Mouse (Mus musculus): ENCODE results near the gene Plxdc2. TPM values are rescaled to one million over a fixed set of nuclear protein-coding genes. Genes with fewer than 3 reads are reported as not detected.

Gene Plxdc2
- polyA plus RNA-seq, 1 experiment from 2014 or later = 20.3 TPM

DNA sequence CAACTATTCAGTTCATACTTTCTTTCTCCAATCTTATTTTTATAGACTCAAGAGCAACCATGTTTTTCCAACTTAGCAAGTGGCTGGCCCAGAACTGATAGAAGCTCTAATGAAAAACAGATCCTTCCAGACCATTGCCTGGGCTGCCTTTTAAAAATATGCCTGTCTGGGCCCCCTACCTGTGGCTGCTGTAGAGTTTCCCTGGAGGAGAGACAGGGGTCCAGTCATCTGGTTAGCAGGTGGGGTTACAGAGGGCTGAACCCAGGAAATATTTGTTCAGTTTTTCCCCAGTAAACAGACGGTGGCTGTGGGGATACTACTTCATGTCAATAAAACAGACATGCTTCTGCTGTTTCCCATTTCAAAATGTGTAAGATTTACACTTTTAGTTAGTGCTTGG is 222.0 kb downstream of the Plxdc2 start:
- H3K4me1 ChIP-seq = no peaks in the 10 kb centered on the region
- H3K4me3 ChIP-seq = no peak overlapping the region
- H3K9ac ChIP-seq = no peak overlapping the region
- no peaks in the 10 kb centered on the region for H3K9me3 ChIP-seq
- no peak overlapping the region for H3K4me2 ChIP-seq
- no peaks in the 10 kb centered on the region for H3K27me3 ChIP-seq (replicated peaks)
- no peak for ATAC-seq (ENCODE audit: extremely low read depth, insufficient number of reproducible peaks, low FRiP score, low TSS enrichment)
- no peaks in the 10 kb centered on the region for H3K36me3 ChIP-seq
- no peak overlapping the region for H3K27ac ChIP-seq (replicated peaks)
- WGBS = 61% methylated on average over 1 of the region's 1 CpGs

GRCm38 (mm10) chr2:16588546-16588945 is 232.4 kb downstream of the Plxdc2 start:
- H3K36me3 ChIP-seq = no peaks in the 10 kb centered on the region
- no peaks in the 10 kb centered on the region for H3K4me1 ChIP-seq
- no peak for ATAC-seq (ENCODE audit: extremely low read depth, insufficient number of reproducible peaks, low FRiP score, low TSS enrichment)
- H3K4me3 ChIP-seq = no peak overlapping the region
- H3K27ac ChIP-seq (replicated peaks) = no peak overlapping the region
- H3K9ac ChIP-seq = no peak overlapping the region
- H3K4me2 ChIP-seq = no peak overlapping the region
- H3K9me3 ChIP-seq = peaks cover 7% of the 10 kb centered on the region; the same call in 1 of the 2 replicates
- no peaks in the 10 kb centered on the region for H3K27me3 ChIP-seq (replicated peaks)

GRCm38 (mm10) chr2:16595451-16595850 is 239.3 kb downstream of the Plxdc2 start:
- Histone ChIP-seq H3K27ac (replicated peaks) (no peak overlapping the region), H3K9me3 (peaks cover 7% of the 10 kb centered on the region; the same call in 1 of the 2 replicates), H3K4me3 (no peak overlapping the region), H3K36me3 (no peaks in the 10 kb centered on the region), H3K27me3 (replicated peaks) (no peaks in the 10 kb centered on the region), H3K4me2 (no peak overlapping the region), H3K9ac (no peak overlapping the region), H3K4me1 (peaks cover 7% of the 10 kb centered on the region; the same call in 1 of the 2 replicates)
- no peak for ATAC-seq (ENCODE audit: extremely low read depth, insufficient number of reproducible peaks, low FRiP score, low TSS enrichment)
- WGBS = 58% methylated on average over 1 of the region's 1 CpGs

GRCm38 (mm10) chr2:16598231-16598630 is 242.1 kb downstream of the Plxdc2 start:
- Histone ChIP-seq H3K4me1 (peaks cover 7% of the 10 kb centered on the region; the same call in 1 of the 2 replicates), H3K36me3 (no peaks in the 10 kb centered on the region), H3K27me3 (replicated peaks) (no peaks in the 10 kb centered on the region), H3K27ac (replicated peaks) (no peak overlapping the region), H3K4me2 (no peak overlapping the region), H3K9ac (no peak overlapping the region), H3K9me3 (no peaks in the 10 kb centered on the region), H3K4me3 (no peak overlapping the region)
- WGBS = 27% methylated on average over 3 of the region's 3 CpGs
- no peak for ATAC-seq (ENCODE audit: extremely low read depth, insufficient number of reproducible peaks, low FRiP score, low TSS enrichment)

DNA sequence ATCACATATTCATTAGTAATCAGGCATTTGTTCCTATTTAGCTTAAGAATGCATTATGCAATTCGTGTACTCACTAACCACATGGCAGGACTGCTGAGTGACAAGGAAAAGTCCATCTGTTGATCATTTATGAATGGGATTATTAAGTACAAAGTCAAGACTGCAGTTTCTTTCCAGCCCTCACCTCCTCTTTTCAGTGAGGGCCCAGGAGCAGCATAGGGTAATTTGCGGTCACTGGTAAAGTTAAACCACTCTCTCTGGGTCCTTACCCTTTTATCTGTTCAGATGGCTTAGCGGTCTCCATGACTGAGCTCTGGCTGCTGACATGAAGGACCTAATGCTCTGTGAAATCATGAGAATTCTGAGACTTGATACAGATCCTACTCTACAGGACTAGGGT is 248.2 kb downstream of the Plxdc2 start:
- no peaks in the 10 kb centered on the region for H3K36me3 ChIP-seq
- no peak for ATAC-seq (ENCODE audit: extremely low read depth, insufficient number of reproducible peaks, low FRiP score, low TSS enrichment)
- H3K27ac ChIP-seq (replicated peaks) = no peak overlapping the region
- H3K4me2 ChIP-seq = no peak overlapping the region
- 83% methylated on average over 3 of the region's 3 CpGs for WGBS
- no peak overlapping the region for H3K4me3 ChIP-seq
- H3K27me3 ChIP-seq (replicated peaks) = no peaks in the 10 kb centered on the region
- no peak overlapping the region for H3K9ac ChIP-seq
- peaks cover 16% of the 10 kb centered on the region for H3K4me1 ChIP-seq
- no peaks in the 10 kb centered on the region for H3K9me3 ChIP-seq

DNA sequence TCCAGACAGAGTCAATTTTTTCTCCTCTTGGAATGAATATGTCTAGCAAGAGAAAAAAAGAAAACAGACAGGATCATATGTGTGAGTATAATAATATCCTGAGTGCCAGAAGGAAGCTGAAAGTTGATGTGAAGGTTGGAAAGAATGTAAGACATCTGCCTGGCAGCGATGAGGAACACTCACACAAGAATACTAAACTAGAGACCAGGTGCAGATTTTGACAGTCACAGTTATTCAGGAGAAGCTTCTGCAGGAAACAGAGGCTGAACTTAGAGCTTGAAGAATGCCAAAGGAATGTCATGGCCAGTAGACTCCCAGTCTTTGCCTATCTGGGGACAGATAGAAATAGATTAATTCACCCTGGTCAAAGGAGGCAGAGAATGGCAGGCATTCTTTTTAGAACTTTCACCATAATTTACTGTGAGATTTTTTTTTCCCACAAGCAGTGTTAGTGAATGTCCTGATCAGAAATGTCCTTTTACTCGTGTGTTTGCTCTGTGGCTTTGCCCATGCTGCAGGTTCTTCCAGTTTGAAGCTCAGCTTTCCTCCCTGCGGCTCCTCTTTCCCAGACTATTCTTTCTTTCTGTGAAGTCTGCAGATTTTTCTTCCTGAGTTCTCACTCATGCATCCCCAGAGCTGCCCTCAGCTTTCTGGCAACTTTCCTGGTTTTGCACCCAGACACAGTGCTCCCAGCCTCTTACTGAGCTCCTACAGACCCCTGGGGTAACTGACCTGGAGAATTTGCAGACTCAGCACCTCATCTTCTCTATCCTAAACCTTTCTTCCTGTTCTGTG is 251.9 kb downstream of the Plxdc2 start:
- H3K4me1 ChIP-seq = peaks cover 16% of the 10 kb centered on the region
- 30% methylated on average over 3 of the region's 3 CpGs for WGBS
- H3K4me3 ChIP-seq = no peak overlapping the region
- H3K9me3 ChIP-seq = no peaks in the 10 kb centered on the region
- H3K36me3 ChIP-seq = no peaks in the 10 kb centered on the region
- H3K9ac ChIP-seq = no peak overlapping the region
- no peak overlapping the region for H3K4me2 ChIP-seq
- no peaks in the 10 kb centered on the region for H3K27me3 ChIP-seq (replicated peaks)
- ATAC-seq (ENCODE audit: extremely low read depth, insufficient number of reproducible peaks, low FRiP score, low TSS enrichment) = no peak
- H3K27ac ChIP-seq (replicated peaks) = peak overlapping the region; percentile 4

- Histone ChIP-seq H3K9ac (no peak overlapping the region), H3K4me1 (no peaks in the 10 kb centered on the region), H3K27ac (replicated peaks) (no peak overlapping the region), H3K4me2 (no peak overlapping the region), H3K36me3 (no peaks in the 10 kb centered on the region), H3K4me3 (no peak overlapping the region), H3K27me3 (replicated peaks) (no peaks in the 10 kb centered on the region), H3K9me3 (no peaks in the 10 kb centered on the region)
- ATAC-seq (ENCODE audit: extremely low read depth, insufficient number of reproducible peaks, low FRiP score, low TSS enrichment) = no peak
- 83% methylated on average over 3 of the region's 3 CpGs for WGBS
These were observed 286.0 kb downstream of the Plxdc2 start for GRCm38 (mm10) chr2:16642061-16642460.

GRCm38 (mm10) chr2:16651713-16652112 is 295.6 kb downstream of the Plxdc2 start:
- no peaks in the 10 kb centered on the region for H3K36me3 ChIP-seq
- no peak overlapping the region for H3K4me2 ChIP-seq
- no peak overlapping the region for H3K4me3 ChIP-seq
- no peak overlapping the region for H3K27ac ChIP-seq (replicated peaks)
- no peaks in the 10 kb centered on the region for H3K4me1 ChIP-seq
- H3K9me3 ChIP-seq = no peaks in the 10 kb centered on the region
- WGBS = 84% methylated on average over 2 of the region's 2 CpGs
- H3K9ac ChIP-seq = no peak overlapping the region
- ATAC-seq (ENCODE audit: extremely low read depth, insufficient number of reproducible peaks, low FRiP score, low TSS enrichment) = no peak
- no peaks in the 10 kb centered on the region for H3K27me3 ChIP-seq (replicated peaks)

- Histone ChIP-seq H3K27ac (replicated peaks) (no peak overlapping the region), H3K4me1 (no peaks in the 10 kb centered on the region), H3K9ac (no peak overlapping the region), H3K36me3 (no peaks in the 10 kb centered on the region), H3K9me3 (no peaks in the 10 kb centered on the region), H3K27me3 (replicated peaks) (no peaks in the 10 kb centered on the region), H3K4me3 (no peak overlapping the region), H3K4me2 (no peak overlapping the region)
- 69% methylated on average over 1 of the region's 1 CpGs for WGBS
- ATAC-seq (ENCODE audit: extremely low read depth, insufficient number of reproducible peaks, low FRiP score, low TSS enrichment) = no peak
These were observed 308.4 kb downstream of the Plxdc2 start for GRCm38 (mm10) chr2:16664516-16664915.

DNA sequence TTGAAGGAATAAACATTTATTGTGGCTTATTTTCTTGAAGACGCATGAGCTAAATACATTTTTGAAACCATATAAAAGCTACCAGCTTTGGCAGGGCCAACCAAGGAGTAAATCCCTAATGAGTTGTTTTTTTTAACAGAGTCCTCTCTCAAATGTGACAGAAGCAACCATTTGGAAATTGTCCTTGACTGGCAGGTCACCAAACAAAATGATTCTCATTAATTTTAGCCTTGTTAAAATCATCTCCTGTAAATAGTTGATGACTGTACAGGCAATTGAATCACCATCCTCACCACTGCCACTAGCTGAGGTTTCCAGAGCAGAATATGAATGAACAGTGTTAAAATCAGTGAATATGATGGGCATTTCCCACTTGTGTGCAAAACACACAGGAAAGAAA is 312.3 kb downstream of the Plxdc2 start:
- Histone ChIP-seq H3K4me2 (no peak overlapping the region), H3K4me1 (no peaks in the 10 kb centered on the region), H3K36me3 (no peaks in the 10 kb centered on the region), H3K9ac (no peak overlapping the region), H3K4me3 (no peak overlapping the region), H3K27me3 (replicated peaks) (no peaks in the 10 kb centered on the region), H3K9me3 (no peaks in the 10 kb centered on the region), H3K27ac (replicated peaks) (no peak overlapping the region)
- ATAC-seq (ENCODE audit: extremely low read depth, insufficient number of reproducible peaks, low FRiP score, low TSS enrichment) = no peak
- WGBS = 84% methylated on average over 1 of the region's 1 CpGs

DNA sequence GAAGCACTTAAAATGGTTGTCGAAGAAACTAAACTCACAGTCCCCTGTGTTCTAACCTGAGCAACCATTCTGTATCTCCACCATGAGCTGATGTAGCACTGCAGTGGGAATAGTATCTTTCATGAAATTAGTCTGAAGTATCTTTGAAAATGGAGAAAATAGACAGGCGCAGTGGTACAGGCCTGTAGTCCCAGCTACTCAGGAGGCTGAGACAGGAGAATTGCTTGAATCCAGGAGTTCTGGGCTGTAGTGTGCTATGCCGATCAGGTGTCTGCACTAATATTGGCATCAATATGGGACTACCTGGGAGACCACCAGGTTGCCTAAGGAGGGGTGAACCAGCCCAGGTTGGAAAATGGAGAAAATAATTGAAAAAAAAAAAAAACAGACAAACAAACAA is 326.8 kb downstream of the Plxdc2 start:
- 80% methylated on average over 3 of the region's 3 CpGs for WGBS
- Histone ChIP-seq H3K27ac (replicated peaks) (no peak overlapping the region), H3K36me3 (no peaks in the 10 kb centered on the region), H3K9ac (no peak overlapping the region), H3K27me3 (replicated peaks) (no peaks in the 10 kb centered on the region), H3K4me1 (no peaks in the 10 kb centered on the region), H3K4me3 (no peak overlapping the region), H3K4me2 (no peak overlapping the region), H3K9me3 (no peaks in the 10 kb centered on the region)
- ATAC-seq (ENCODE audit: extremely low read depth, insufficient number of reproducible peaks, low FRiP score, low TSS enrichment) = no peak

DNA sequence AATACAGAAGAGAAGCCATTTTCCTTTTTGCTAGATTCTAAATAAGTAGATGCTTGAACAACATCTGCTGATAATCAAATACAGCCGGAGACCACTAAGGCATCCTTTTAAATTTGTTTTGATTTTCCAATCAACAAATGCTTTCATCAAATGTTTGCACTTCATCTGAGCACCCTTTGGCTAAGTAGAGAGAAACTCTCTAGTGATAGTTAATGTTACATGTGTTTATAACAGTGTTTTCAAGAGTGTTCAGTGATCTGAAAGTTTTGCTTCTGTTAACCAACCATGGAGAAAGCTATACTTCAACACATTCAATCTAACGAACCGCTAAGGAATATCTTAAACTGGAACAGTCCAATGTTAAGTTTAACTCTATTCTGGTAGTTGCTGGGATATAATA is 327.6 kb downstream of the Plxdc2 start:
- Histone ChIP-seq H3K4me1 (no peaks in the 10 kb centered on the region), H3K9ac (no peak overlapping the region), H3K36me3 (no peaks in the 10 kb centered on the region), H3K27ac (replicated peaks) (no peak overlapping the region), H3K9me3 (no peaks in the 10 kb centered on the region), H3K27me3 (replicated peaks) (no peaks in the 10 kb centered on the region), H3K4me2 (no peak overlapping the region), H3K4me3 (no peak overlapping the region)
- ATAC-seq (ENCODE audit: extremely low read depth, insufficient number of reproducible peaks, low FRiP score, low TSS enrichment) = no peak
- 80% methylated on average over 3 of the region's 3 CpGs for WGBS

Measured in heart, embryonic 13.5 days (tissue).